Mouse (Mus musculus) forebrain, embryonic 14.5 days (tissue): ENCODE data around the gene Dusp10. TPM values are rescaled to one million over a fixed set of nuclear protein-coding genes. Genes with fewer than 3 reads are reported as not detected.

Source experiments
- ATAC-seq: fragments of 200-750 bp; cut with Nextera tagmentation; 2 replicates; pipeline ENCODE4 v1.8.0; 2017; ENCODE audit warnings: mild to moderate bottlenecking, moderate library complexity
- DNase-seq: peaks from one replicate; pipeline ENCODE4 v3.0.0-alpha.2; 2015; ENCODE audit warnings: low spot score
- H3K27ac ChIP-seq: fragments of 300-500 bp; sonication (generic); 2 replicates; pipeline ENCODE4 v1.5.1; 2014; ENCODE audit warnings: low read depth, mild to moderate bottlenecking, control low read depth, low read length, moderate library complexity
- H3K27me3 ChIP-seq: fragments of 300-500 bp; sonication (generic); replicated peaks from 2 replicates; pipeline ENCODE4 v1.6.1; 2014; ENCODE audit warnings: low read length, control low read depth, mixed read lengths; ENCODE audit not compliant: control insufficient read depth, insufficient read depth
- H3K36me3 ChIP-seq: fragments of 300-500 bp; sonication (generic); 2 replicates; pipeline ENCODE4 v1.6.1; 2014; ENCODE audit warnings: low read length, control low read depth; ENCODE audit not compliant: control insufficient read depth, insufficient read depth
- H3K4me1 ChIP-seq: fragments of 300-500 bp; sonication (generic); 2 replicates; pipeline ENCODE4 v1.6.1; 2014; ENCODE audit warnings: antibody characterized with exemption, low read length, control low read depth; ENCODE audit not compliant: control insufficient read depth, insufficient read depth
- H3K4me2 ChIP-seq: fragments of 300-500 bp; sonication (generic); 2 replicates; pipeline ENCODE4 v1.6.1; 2014; ENCODE audit warnings: mild to moderate bottlenecking, control low read depth, low read length
- H3K4me3 ChIP-seq: fragments of 300-500 bp; sonication (generic); 2 replicates; pipeline ENCODE4 v1.5.1; 2014; ENCODE audit warnings: low read depth, low read length, control low read depth
- H3K9ac ChIP-seq: fragments of 300-500 bp; sonication (generic); 2 replicates; pipeline ENCODE4 v1.6.1; 2014; ENCODE audit warnings: mild to moderate bottlenecking, low read length, control low read depth, moderate library complexity
- H3K9me3 ChIP-seq: fragments of 300-500 bp; sonication (generic); replicated peaks from 2 replicates; pipeline ENCODE4 v1.6.1; 2016; ENCODE audit warnings: low read length, control low read depth, mixed read lengths; ENCODE audit not compliant: control insufficient read depth
- WGBS: fragments of 180-500 bp; shearing (Covaris S2); extraction: QIAGEN DNeasy Blood & Tissue Kit; methylation state at CpG from one replicate; pipeline ENCODE4 v1.1.7; 2014; 5-methylcytosine and 5-hydroxymethylcytosine counted together
- polyA plus RNA-seq: library from polyadenylated mRNA; unstranded; fragments of >200 nt; fragmentation: Nextera tagmentation; extraction: Ambion mirVana; gene quantifications from 2 replicates; pipeline ENCODE4 v1.2.1, GENCODE M21; 2014

Gene Dusp10
- polyA plus RNA-seq, 1 experiment from 2014 or later, result 7.2 TPM

DNA sequence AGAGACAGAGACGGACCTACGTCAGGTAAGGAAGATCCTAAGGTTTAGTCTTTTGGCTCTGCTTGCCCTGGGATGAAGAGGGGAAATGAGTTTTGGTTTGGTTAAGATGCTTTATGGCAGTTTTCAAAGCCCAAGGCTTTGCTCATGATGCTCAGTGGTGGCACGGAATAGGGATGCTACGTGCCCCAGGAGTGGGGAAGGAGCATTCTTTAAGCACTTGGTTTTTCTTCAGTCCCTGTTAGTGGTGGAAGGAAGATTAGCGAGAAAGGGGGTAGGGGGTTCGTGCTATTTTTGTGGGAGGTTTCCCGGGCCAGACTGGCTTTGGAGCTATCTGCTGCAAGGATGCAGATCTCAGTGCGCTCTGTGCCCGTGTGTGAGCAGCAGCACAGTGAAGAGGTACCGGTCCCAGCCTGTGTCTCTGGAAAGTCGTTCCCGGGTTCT, 21.7 kb downstream of the Dusp10 start:
- no peak; the same call in 1 of the 2 replicates for ATAC-seq
- no peaks in the 10 kb centered on the region for H3K27me3 ChIP-seq
- DNase-seq, result peak; percentile 69
- peak overlapping the region; percentile 69 for H3K4me2 ChIP-seq
- H3K4me1 ChIP-seq, result peaks cover 21% of the 10 kb centered on the region
- peak overlapping the region; percentile 66 for H3K9ac ChIP-seq
- WGBS, result 1% methylated on average over 12 of the region's 12 CpGs
- 0 out of 2 replicates have a peak, but pooled peaks cover 7% of the 10 kb centered on the region for H3K36me3 ChIP-seq
- H3K27ac ChIP-seq, result peak overlapping the region; percentile 56; the same call in 1 of the 2 replicates
- H3K9me3 ChIP-seq, result no peaks in the 10 kb centered on the region
- H3K4me3 ChIP-seq, result peak overlapping the region; percentile 67

DNA sequence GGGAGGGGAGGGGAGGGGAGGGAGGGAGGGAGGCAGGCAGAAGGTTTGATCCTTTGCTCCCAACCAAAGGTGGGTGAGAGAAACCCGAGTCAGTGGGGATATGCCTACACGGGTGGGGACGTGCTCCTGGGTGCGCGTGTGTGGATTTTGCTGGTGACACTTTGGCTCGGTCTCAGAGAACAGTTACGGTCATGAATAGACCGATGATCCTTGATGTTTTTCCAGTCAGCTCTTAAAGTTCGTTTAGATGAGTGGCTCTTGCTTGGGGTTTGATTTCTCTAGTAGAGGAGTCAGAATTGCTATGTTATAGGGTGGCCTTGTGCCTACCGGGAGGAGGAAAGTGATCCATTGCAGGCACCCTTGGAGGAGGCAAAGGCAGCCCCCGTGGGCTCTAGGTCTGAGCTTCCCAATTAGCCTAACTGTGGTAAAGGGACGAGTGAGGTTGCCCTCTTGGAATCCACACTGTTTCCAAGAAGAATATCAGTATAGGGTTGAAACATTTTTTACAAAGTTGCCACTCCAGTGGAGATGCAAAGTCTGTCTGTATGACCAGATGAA, 22.3 kb downstream of the Dusp10 start:
- no peaks in the 10 kb centered on the region for H3K9me3 ChIP-seq
- 2% methylated on average over 12 of the region's 12 CpGs for whole genome bisulfite sequencing

DNA sequence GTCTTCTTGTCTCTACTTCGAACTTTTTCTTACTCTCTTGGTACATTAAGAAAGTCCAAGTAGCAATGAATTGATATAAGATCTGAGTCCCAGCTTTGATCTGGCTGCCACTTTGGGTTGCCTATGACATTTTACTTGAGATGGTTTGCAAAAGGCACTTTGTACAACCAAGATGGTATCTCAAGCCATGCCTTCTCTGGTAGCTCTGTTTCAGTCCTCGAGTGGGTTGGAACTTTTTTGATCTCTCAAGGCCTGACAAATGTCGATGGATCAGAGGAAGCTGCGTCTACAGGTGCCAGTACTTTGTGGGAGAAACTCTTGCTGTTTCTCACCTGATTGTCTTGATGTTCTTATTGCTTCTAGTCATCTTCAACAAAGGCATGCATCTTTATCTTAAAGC, 24.7 kb downstream of the Dusp10 start:
- Histone ChIP-seq H3K27ac (no peak overlapping the region), H3K9me3 (no peaks in the 10 kb centered on the region), H3K4me1 (peaks cover 24% of the 10 kb centered on the region), H3K4me3 (no peak overlapping the region), H3K36me3 (0 out of 2 replicates have a peak, but pooled peaks cover 7% of the 10 kb centered on the region), H3K4me2 (no peak overlapping the region), H3K9ac (no peak overlapping the region), H3K27me3 (no peaks in the 10 kb centered on the region)
- WGBS, result 93% methylated on average over 4 of the region's 4 CpGs
- no peak for DNase-seq
- ATAC-seq, result no peak

More for the DNA sequence above, 22.3 kb downstream of the Dusp10 start:
- peaks cover 23% of the 10 kb centered on the region for H3K4me1 ChIP-seq
- ATAC-seq (no peak), DNase-seq (no peak)
- 0 out of 2 replicates have a peak, but pooled peaks cover 7% of the 10 kb centered on the region for H3K36me3 ChIP-seq
- no peaks in the 10 kb centered on the region for H3K27me3 ChIP-seq
- H3K9ac ChIP-seq, result peak overlapping the region; percentile 66
- H3K4me2 ChIP-seq, result peak overlapping the region; percentile 69
- peak overlapping the region; percentile 67 for H3K4me3 ChIP-seq
- no peak overlapping the region for H3K27ac ChIP-seq

DNA sequence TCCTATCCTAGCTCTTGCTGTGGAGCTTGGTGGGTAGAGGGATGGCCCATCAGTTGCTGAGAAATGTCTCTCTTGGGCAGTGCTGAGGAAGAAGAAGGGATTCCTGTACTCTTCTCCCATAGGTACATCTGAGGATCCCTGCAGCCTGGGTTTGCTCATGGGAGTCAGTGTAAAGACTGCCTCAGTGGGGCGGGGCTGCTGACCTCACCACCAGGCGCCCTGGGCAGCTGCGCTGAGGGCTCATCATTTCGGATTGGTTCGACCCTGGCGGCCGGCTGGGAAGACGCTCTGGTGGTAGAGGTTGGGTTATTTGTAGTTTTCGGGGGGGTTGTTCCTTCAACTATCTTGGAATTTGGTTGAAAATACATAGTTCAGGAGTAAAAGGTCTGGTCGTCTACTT, 26.2 kb downstream of the Dusp10 start:
- Histone ChIP-seq H3K27me3 (no peaks in the 10 kb centered on the region), H3K36me3 (0 out of 2 replicates have a peak, but pooled peaks cover 7% of the 10 kb centered on the region), H3K4me2 (no peak overlapping the region), H3K9ac (no peak overlapping the region), H3K4me1 (peaks cover 20% of the 10 kb centered on the region), H3K27ac (no peak overlapping the region), H3K9me3 (no peaks in the 10 kb centered on the region), H3K4me3 (no peak overlapping the region)
- ATAC-seq (no peak), DNase-seq (no peak)
- 94% methylated on average over 10 of the region's 10 CpGs for whole genome bisulfite sequencing

DNA sequence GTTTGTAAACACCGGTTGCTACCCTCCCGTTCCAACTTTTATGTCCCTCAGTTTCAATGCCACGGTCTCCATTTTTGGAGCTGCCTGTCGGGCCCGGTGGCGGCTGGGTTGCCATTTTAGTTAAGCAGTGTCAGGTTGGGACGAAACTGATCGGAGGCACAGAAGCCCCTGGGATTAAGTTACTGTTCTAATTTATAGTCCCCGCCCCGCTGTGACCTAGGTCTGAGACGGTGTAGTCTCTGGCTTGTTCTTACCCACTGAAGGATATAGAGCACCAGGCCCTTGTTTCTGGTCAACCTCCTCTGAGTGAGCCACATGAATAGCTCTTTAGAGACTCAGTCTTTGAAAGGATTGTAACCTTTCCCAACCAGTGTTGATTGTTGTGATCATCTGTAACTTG, 27.1 kb downstream of the Dusp10 start:
- no peak overlapping the region for H3K4me2 ChIP-seq
- 85% methylated on average over 11 of the region's 11 CpGs for WGBS
- H3K4me1 ChIP-seq, result peaks cover 20% of the 10 kb centered on the region
- no peak overlapping the region for H3K9ac ChIP-seq
- H3K36me3 ChIP-seq, result 0 out of 2 replicates have a peak, but pooled peaks cover 7% of the 10 kb centered on the region
- no peaks in the 10 kb centered on the region for H3K9me3 ChIP-seq
- H3K27me3 ChIP-seq, result no peaks in the 10 kb centered on the region
- ATAC-seq (no peak), DNase-seq (no peak)
- no peak overlapping the region for H3K4me3 ChIP-seq
- no peak overlapping the region for H3K27ac ChIP-seq

DNA sequence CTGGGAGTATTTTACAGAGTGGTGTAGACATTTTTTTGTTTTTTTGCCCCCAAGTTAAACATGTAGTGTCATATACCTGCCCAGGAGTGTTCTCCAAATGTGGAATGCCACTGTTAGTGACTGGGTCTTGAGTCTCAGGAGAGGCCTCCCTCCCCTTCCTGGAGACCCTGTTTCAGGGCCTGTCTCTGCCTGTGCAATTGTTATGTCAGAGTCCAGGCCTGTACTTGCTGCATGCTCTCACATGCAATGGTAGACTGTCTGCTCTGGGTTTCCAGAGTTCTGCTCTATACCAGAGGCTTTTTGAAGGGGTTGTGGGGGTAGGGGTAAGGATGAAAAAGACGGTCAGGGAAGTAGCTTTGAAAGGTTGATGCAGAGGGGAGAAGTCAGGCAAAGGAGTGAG, 27.8 kb downstream of the Dusp10 start:
- Histone ChIP-seq H3K27me3 (no peaks in the 10 kb centered on the region), H3K4me3 (no peak overlapping the region), H3K4me1 (peaks cover 16% of the 10 kb centered on the region), H3K27ac (no peak overlapping the region), H3K4me2 (peak overlapping the region; percentile 17), H3K9ac (no peak overlapping the region), H3K36me3 (0 out of 2 replicates have a peak, but pooled peaks cover 7% of the 10 kb centered on the region), H3K9me3 (no peaks in the 10 kb centered on the region)
- ATAC-seq, result no peak
- 70% methylated on average over 1 of the region's 1 CpGs for WGBS
- DNase-seq, result no peak

DNA sequence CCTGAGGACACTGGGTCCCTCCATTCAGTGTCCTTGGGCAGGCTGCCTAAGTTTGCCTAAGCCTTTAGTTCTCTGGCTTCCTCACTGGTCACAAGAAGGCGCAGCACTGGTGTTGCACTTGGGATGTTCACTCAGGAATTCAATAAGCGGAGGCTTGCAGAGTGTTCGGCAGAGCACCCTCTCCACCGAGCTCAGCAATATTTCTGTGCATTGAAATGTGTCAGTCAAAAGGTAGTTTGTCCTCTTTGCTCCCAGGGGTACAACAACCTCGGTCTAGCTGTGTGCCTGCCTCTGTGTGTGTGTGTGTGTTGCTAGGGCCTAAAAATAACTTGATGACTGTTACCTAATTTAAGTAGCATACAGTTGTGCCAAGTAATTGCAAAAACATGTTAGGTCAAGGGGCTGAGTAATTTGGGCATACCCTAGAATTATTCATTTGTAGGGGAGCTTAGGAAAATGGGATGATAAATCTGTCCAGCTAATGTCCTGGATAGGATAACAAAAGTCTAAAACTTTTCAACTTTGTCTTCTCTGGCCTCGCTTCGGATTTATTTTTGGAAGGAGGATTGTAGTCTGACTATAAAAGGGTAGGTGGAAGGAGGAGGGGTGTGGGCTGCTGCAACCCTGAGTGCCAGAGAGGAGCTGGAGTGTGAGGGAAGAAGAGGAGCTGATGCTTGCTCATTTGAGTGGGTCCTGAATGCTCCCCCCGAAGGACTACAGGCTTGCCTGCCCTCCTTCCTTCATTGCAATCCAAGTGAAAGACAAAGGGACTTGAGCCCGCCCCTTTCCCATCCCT, 28.9 kb downstream of the Dusp10 start:
- ATAC-seq, result no peak; the same call in none of the 2 replicates
- DNase-seq, result peak; percentile 14
- H3K9me3 ChIP-seq, result no peaks in the 10 kb centered on the region
- no peak overlapping the region for H3K27ac ChIP-seq
- H3K9ac ChIP-seq, result peak overlapping the region; percentile 35; the same call in 1 of the 2 replicates
- peaks cover 8% of the 10 kb centered on the region for H3K4me1 ChIP-seq
- peak overlapping the region; percentile 26; the same call in 1 of the 2 replicates for H3K4me2 ChIP-seq
- 0 out of 2 replicates have a peak, but pooled peaks cover 6% of the 10 kb centered on the region for H3K36me3 ChIP-seq
- H3K4me3 ChIP-seq, result no peak overlapping the region
- 65% methylated on average over 9 of the region's 9 CpGs for WGBS
- no peaks in the 10 kb centered on the region for H3K27me3 ChIP-seq

DNA sequence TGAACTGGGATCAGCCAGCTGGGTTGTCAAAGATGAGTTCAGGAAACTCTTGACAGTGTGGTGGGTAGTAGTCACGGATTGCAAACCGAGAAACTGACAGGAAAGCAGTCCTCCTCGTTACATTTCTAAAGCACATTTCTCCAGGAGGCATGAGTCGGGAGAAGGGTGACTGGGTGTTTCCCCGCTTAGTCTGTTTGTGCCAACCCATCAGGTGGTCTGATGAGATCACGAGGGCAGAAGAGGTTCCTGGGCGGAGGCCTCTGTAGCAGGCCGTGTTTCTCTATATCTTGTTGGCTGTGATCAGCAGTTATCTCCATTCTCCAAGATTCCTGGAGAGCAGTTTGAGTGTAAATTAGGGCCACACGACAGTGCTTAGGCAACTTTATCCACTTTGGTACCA, 29.6 kb downstream of the Dusp10 start:
- H3K27me3 ChIP-seq, result no peaks in the 10 kb centered on the region
- 0 out of 2 replicates have a peak, but pooled peaks cover 1% of the 10 kb centered on the region for H3K36me3 ChIP-seq
- ATAC-seq, result no peak
- no peak overlapping the region for H3K9ac ChIP-seq
- DNase-seq, result no peak
- no peak overlapping the region for H3K4me3 ChIP-seq
- peaks cover 8% of the 10 kb centered on the region for H3K4me1 ChIP-seq
- H3K4me2 ChIP-seq, result no peak overlapping the region
- no peak overlapping the region for H3K27ac ChIP-seq
- H3K9me3 ChIP-seq, result no peaks in the 10 kb centered on the region
- 61% methylated on average over 9 of the region's 9 CpGs for WGBS

DNA sequence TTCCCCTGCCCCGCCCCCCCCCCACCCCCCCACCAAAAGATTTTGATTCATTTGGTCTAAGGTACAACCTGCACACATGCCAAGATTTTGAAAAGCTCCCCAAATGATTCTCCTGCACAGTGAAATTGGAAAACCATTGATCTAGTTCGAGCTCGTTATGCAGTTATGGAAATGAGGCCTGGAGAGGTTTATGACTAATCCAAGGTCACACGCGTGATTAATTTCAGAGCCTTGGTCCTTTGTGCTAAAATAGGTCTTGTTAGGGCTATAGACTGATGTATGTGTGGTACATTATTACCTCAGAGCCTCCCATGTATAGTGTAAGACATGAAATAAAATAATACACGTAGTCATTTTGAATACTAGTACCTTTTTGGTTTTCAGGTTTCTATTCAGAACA, 30.3 kb downstream of the Dusp10 start:
- no peak for DNase-seq
- no peaks in the 10 kb centered on the region for H3K36me3 ChIP-seq
- no peaks in the 10 kb centered on the region for H3K9me3 ChIP-seq
- no peaks in the 10 kb centered on the region for H3K27me3 ChIP-seq
- no peak for ATAC-seq
- no peak overlapping the region for H3K9ac ChIP-seq
- H3K4me1 ChIP-seq, result peaks cover 8% of the 10 kb centered on the region
- H3K4me3 ChIP-seq, result no peak overlapping the region
- WGBS, result 50% methylated on average over 6 of the region's 6 CpGs
- H3K4me2 ChIP-seq, result no peak overlapping the region
- H3K27ac ChIP-seq, result no peak overlapping the region
